Mouse (Mus musculus) naive thymus-derived CD4-positive, alpha-beta T cell, adult 5 months (primary cell): ENCODE measurements around the gene Cd79b. TPM values are rescaled to one million over a fixed set of nuclear protein-coding genes. Genes with fewer than 3 reads are reported as not detected.

Experiments
- polyA plus RNA-seq: library from polyadenylated mRNA; unstranded; fragments of 100-300 nt; shearing (Covaris generic); gene quantifications from one replicate; pipeline ENCODE4 v1.2.1, GENCODE M21; 2017

The Cd79b gene
- not detected for polyA plus RNA-seq

DNA sequence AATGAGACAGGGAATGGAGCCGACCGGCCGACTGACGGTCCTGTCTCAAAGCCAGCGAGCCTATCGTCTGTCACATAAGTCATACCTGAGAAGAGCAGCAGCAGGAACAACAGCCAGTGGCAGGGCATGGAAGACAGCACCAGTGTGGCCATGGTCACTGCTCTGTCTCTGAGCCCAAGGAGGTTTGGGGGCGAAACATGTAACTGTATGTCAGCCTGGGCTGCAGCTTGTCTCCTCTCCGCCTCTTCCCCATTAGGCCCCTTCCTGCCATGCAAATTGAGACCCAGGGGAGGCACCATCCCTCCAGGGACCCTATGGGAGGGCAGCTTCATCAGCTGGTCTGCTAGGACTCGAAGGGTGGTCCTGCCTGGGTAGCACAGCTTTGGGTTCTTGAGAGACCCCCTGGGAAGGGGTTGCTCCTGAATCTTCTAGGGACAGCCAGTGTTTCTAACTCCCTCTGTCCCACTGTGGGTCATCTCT, at the start of gene Cd79b:
Cd79b (minus strand) TSS at position 430 of the 480 bp plus-strand sequence.

DNA sequence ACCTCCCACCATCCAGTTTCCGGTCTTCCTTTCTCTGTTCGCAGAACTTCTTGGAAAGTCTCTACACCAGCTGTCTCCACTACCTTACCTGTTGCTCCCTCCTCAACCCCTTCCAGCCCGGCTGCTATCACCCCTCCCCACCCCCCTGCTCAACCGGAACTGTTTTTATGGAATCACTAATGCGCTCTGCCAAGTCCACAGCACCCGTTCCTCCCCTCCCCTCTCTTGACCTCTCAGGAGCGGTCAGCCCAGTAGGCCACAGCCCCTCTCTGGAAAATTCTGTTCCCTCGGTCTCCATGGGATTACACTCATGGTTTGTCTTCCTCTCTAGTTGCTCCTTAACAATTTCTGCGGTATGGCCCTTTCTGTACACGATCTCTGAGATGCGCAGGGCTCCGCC, 38.6 kb upstream of the Cd79b start, which contains the start of gene Scn4a:
Scn4a (minus strand) TSS at position 101 of the 400 bp plus-strand sequence.

GRCm38 (mm10) chr11:106301765-106302164, 12.8 kb downstream of the Cd79b start, which contains the start of gene Gh:
TSS of gene Gh (minus strand) at chr11:106301865.

DNA sequence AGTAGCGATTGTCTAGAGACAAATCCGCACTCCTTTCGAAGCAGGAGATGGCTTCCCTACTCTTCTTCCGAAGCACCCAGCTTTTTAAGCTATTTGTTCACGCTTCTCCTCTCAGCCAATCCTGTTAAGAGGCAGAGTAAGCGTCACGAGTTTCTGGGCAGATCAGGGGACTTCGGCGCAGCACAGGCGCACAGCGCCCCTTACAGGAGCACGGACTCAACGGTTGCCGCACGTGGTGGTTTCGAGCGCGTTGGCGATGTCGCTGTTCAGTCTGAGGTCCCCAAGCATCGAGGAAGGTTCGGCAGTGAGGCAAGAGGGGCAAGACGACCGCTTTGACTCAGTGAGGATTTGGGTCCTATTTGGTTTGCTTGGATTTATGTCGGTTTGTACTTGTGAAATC, 38.1 kb downstream of the Cd79b start, which contains the start of gene Tcam1:
Tcam1 (plus strand) TSS at position 219 of the 400 bp plus-strand sequence.

DNA sequence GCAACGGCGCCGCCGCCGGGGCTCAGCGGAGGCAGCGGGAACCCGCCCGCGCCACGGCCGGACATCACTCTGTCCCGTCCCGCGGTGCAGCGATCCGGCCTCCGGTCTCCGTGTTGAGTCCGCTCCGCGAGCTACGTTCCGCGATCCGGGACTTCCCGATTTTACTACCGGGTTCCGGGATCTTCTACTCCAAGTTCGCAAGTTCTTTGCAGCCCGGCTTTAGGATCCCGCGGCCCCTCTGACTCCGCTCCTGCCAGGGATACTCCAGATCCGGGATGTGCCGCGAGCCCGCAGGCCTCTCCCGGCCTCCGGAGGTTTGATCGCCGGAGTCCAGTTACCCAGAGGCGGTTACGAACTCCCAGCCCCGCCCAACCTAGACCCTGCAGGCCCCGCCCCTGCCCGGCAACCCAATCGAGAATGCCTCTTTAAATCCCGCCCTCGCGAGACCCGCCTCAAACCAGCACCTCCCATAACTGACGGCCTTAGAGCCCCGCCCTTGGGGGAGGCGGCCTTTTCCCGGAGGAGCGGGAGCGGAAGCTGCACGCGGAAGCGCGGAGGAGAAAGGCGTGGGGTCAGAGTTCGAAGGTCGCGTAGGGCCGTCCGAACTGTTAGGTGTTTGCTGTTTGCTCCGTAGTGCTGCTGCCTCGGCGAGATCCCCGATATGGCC, 41.8 kb downstream of the Cd79b start, which contains the start of gene Smarcd2:
Smarcd2 (minus strand) TSS at position 329 of the 667 bp plus-strand sequence.

Other genes with a start within 250 kb of the Cd79b start
- gene Taco1, start 248.7 kb downstream of the Cd79b start, polyA plus RNA-seq = 7.3 TPM
- 201 TPM for gene Map3k3, start 230.1 kb downstream of the Cd79b start, polyA plus RNA-seq
- 1.7 TPM for gene Gm10840, start 153.9 kb downstream of the Cd79b start, polyA plus RNA-seq
- gene Limd2, start 153.9 kb downstream of the Cd79b start, polyA plus RNA-seq = 1,361 TPM
- gene Strada, start 112.6 kb downstream of the Cd79b start, polyA plus RNA-seq = 26.2 TPM
- gene Ccdc47, start 98.4 kb downstream of the Cd79b start, polyA plus RNA-seq = 71.3 TPM
- gene Ddx42, start 97.8 kb downstream of the Cd79b start, polyA plus RNA-seq = 124 TPM
- gene Ftsj3, start 58.7 kb downstream of the Cd79b start, polyA plus RNA-seq = 94.9 TPM
- gene Psmc5, start 58.6 kb downstream of the Cd79b start, polyA plus RNA-seq = 148 TPM
- gene Smarcd2, start 41.8 kb downstream of the Cd79b start, polyA plus RNA-seq = 141 TPM
- not detected for gene Tcam1, start 38.1 kb downstream of the Cd79b start, polyA plus RNA-seq
- not detected for gene Gh, start 12.9 kb downstream of the Cd79b start, polyA plus RNA-seq
- not detected for gene Scn4a, start 38.5 kb upstream of the Cd79b start, polyA plus RNA-seq
- gene Prr29, start 50.7 kb upstream of the Cd79b start, polyA plus RNA-seq = not detected
- gene Icam2, start 73.3 kb upstream of the Cd79b start, polyA plus RNA-seq = 112 TPM
- gene Ern1, start 173.1 kb upstream of the Cd79b start, polyA plus RNA-seq = 8.2 TPM